Mouse (Mus musculus) lung, postnatal 14 days (tissue): ENCODE results near the gene Phf12.
A peak's percentile ranks its signal among the peaks of the same experiment; 100 is the strongest.
"Not testable (repeated sequence)": the region's sequence is repeated elsewhere in the genome, so short reads cannot be mapped to it uniquely, and the experiment has no call there.

Experiments used
- DNase-seq: peaks from one replicate; pipeline ENCODE4 v3.0.0; 2021

The Phf12 gene

DNA sequence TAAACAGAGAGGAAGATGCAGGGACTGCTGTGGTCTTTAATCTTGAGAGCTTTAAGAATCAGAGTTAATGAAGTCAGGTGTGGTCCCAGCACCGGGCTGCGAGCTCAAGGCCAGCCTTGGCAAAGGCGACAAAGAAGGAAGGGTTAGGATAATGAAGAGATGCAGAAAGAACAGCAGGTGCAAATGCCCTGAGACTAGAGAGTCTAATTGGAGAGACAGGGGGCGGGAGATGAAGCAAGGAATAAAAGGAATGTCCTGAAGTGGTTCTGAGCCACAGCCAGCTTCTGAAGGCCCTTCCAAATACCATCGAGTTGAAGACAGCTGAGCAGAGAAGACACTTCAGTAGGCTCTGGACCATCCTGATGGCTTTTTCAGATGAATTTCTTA is 50.2 kb downstream of the Phf12 start:
- DNase-seq, result no peak

- DNase-seq, result no peak
Observed at GRCm38 (mm10) chr11:78033931-78034617, 51.5 kb downstream of the Phf12 start.

- no peak for DNase-seq
Observed at GRCm38 (mm10) chr11:78036791-78037190, 54.2 kb downstream of the Phf12 start.

GRCm38 (mm10) chr11:78037831-78038752 is 55.5 kb downstream of the Phf12 start, which contains the start of gene Flot2:
Gene Flot2 (plus strand): TSS chr11:78037931.
- peak; percentile 72 for DNase-seq

GRCm38 (mm10) chr11:78040878-78041277 is 58.3 kb downstream of the Phf12 start:
- DNase-seq, result no peak

- not testable (repeated sequence) for DNase-seq
Observed at GRCm38 (mm10) chr11:78042290-78042870, 59.8 kb downstream of the Phf12 start.

DNA sequence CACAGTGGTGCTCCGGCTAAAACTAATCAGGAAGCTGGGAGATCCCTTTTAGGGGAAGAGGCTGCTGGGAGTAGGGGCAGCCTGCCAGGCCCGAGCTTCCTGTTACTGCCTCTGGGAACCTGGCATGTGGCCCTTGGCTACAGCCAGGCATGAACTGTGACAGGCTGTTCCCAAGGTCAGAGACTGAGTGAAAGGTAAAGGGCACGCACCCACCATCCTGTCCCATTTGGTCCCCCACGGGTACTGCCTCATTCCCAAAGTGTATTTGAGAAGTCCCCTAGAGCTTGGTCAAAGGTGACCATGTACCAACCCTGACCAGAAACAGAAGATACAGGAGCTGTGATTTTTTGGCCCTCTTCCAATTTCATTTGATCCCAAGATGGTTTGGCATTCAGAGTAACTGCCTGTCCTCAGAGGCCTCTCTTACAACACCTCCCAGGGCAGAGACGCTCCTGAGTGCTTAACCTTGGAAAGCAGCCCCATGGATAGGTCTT is 62.3 kb downstream of the Phf12 start:
- peak; percentile 85 for DNase-seq

DNA sequence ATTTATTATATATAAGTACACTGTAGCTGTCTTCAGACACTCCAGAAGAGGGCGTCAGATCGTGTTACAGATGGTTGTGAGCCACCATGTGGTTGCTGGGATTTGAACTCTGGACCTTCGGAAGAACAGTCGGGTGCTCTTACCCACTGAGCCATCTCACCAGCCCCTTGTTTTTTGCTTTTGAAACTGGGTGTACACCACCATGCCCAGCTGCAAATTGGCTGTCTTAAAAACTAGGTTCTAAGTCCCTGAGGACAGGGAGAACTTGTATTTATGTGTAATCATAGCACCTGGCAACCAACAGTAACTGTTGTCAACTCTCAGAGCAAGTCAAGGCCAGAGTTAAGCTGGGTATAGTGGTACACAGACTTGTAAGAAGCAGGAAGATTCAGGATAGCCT is 66.1 kb downstream of the Phf12 start:
- not testable (repeated sequence) for DNase-seq

DNA sequence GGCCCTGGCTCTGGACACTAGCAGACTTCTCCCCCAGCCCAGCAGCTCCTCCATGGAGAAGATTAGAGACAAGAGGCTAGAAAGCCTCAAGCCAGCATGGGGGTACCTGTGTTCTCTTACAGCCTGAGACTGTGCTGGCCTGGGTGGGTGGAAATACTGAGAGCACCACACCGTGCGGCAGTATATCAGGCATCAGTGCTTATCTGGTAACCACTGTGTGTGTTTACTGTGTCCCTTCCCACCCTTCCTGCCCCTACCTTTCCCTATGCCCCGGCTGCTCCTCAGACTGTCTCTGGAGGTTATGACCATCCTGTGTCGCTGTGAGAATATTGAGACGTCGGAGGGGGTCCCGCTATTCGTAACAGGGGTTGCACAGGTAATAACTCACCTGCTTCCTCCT is 70.5 kb downstream of the Phf12 start:
- no peak for DNase-seq

DNA sequence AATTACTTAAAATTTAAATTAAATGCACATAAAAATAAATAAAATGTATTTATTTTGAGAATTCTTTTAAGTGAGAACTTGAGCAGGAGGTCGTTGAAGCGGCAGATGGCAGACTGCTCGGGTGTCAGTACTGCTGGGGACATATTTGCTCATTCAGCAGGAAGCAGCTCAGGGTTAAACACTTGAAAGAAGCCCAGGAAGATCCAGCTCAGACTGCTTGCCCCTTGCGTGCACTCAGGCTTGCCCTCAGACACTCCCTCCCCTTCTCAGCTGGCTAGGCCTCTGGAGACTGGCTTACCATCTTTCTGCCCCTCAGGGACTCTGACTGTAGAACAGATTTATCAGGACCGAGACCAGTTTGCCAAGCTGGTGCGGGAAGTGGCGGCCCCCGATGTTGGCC is 74.4 kb downstream of the Phf12 start:
- no peak for DNase-seq

- DNase-seq, result peak; percentile 83
Observed at GRCm38 (mm10) chr11:78059833-78060757, 77.5 kb downstream of the Phf12 start.

DNA sequence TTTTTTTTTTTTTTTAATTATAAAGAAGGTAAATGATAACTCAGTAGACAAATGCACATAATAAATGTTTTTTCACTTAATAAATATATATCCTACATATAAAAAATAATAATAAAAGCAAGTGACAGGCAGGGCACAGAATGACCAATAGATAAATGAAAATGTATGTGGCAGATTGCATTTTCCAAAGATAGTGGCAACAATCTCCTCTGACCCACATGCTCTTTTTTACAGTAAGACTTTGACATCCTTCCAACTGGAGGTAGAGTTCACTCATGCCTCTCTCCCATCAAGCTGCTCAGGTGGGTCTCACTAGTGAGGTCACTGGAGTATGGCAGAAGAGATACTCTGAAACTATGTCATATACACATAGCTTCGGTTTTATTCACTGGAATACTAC is 80.0 kb downstream of the Phf12 start:
- no peak for DNase-seq

DNA sequence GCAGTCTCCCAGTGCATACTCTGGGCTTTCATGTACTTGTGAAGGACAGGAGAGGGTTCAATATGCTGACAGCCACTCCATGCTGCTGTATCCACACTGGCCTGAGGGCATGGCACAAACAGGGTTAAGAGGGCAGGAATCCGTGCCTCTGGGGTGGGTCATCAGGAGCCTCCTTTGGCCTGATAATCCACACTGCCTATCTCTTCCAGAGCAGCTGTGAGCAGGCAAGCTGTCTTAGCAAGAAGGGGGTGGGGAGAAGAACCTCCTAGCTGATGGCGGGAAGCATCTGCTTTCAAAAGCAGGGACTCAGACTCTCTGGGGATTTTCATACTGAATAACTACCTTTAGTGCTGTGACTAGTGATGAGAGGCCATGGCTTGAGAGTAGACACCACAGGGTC is 83.4 kb downstream of the Phf12 start:
- DNase-seq, result no peak

DNA sequence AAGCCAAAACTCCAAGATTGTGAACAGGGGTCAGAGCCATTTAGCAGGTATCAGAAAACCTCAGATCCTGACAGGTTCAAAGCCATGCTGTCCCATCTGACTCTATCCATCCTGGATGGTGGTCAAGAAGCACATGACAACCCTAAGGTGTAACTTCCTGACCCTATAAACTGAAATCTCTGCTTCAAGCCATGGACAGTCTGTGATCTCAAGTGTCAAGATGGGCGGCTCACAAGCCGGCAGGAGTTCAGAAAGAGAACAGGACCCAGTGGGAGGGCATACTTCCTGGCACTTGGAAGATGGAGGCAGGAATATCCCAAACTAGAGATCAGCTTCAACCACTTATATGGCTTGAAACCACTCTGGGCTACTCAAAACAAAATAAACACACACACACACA is 84.1 kb downstream of the Phf12 start:
- DNase-seq, result no peak

DNA sequence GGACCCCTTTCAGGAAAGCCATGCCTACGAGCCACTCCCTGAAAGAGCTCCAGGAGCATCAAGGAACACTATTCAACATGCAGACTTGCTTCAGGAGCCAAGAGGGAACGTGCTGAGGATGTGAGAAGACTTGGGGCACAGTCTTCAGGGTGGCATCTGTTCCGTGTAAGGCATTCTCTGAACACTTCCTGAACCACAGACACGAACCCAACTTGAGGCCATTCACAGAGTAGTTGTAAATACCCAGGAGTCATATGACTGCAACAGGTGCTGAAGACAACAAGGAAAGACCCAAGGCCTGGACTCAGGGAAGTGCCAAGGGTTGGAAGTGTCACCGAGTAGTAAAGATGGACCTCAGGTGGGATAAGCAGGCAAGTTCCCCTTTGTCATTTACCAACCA is 85.0 kb downstream of the Phf12 start:
- no peak for DNase-seq

DNA sequence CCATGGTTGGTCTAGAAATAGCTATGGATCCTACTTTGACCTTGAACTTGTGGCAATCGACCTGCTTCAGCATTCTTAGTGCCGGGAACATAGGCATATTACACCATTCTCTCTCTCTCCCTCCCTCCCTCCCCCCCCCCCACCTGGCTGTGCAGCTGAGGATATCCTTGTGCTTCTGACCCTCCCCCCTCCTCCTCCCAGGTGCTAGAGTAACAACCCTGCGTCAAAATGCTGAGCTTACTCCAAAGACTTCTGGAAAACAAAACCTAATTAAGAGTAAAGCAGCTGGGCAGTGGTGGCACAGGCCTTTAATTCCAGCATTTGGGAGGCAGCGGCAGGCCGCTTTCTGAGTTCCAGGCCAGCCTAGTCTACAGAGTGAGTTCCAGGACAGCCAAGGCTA is 86.6 kb downstream of the Phf12 start:
- no peak for DNase-seq

- no peak for DNase-seq
Observed at GRCm38 (mm10) chr11:78069646-78070045, 87.1 kb downstream of the Phf12 start.

DNA sequence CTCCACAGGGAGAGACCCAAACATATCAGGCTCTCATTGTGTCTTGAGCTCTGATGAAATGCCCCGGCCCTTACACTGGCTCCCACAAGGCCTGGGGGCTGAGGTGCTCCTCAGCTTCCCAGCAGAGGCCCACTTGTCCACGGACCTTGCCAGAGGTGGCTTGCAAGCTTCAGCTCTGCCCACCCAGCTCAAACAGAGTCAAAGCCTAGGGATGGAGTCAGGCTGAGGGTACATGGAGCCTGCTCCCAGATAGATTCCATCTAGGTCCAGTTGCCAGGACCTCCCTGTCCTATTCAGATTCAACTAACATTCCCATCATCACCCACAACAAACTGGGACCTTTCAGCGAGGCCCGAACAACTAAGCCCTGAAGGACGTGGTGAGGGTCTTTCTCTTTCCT is 89.4 kb downstream of the Phf12 start:
- no peak for DNase-seq

- DNase-seq, result no peak
Observed at GRCm38 (mm10) chr11:78072425-78073130, 90.0 kb downstream of the Phf12 start.

DNA sequence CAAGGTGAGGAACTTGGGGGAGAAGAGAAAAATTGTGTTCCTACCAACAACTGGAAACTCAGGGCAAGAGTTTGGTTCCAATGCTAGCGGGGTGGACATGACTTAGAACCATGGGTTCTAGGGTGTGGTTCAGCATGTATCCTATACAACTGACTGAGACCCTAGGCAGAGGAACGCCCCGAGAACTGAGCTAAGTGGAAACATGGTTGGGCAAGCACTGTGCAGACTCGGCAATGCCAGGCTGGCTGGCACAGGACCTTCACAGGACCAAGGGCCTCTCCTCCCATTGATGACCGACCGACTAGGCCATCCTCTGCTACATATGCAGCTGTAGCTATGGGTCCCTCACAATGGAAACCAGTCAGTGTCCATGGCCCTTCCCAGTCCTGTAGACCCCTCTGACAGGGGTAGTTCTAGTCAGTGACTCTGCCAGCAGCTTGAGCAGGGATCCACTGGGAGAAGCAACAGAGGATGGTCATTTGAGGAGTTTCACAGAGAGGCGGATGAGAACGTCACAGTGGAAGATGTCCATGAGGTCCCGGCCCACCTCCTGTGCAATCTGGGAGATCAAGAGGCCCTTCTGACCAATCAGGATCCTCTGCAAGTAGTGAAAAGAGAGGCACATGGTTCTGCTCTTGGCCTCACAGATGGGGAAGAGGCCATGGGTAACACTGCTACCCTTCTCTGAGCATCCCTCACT is 91.2 kb downstream of the Phf12 start:
- no peak for DNase-seq

GRCm38 (mm10) chr11:78074277-78074652 is 91.7 kb downstream of the Phf12 start:
- no peak for DNase-seq
